Mouse (Mus musculus): ENCODE data around the gene 4930523C07Rik.

The 4930523C07Rik gene

GRCm38 (mm10) chr1:160044237-160045021 is at the start of gene 4930523C07Rik:
Gene 4930523C07Rik (plus strand): TSS chr1:160044382.
- no peak for DNase-seq (ENCODE audit: extremely low read depth, low read depth, low spot score)

GRCm38 (mm10) chr1:159997329-159997728 is 46.9 kb upstream of the 4930523C07Rik start:
- DNase-seq (ENCODE audit: extremely low read depth, low read depth, low spot score) = no peak

DNA sequence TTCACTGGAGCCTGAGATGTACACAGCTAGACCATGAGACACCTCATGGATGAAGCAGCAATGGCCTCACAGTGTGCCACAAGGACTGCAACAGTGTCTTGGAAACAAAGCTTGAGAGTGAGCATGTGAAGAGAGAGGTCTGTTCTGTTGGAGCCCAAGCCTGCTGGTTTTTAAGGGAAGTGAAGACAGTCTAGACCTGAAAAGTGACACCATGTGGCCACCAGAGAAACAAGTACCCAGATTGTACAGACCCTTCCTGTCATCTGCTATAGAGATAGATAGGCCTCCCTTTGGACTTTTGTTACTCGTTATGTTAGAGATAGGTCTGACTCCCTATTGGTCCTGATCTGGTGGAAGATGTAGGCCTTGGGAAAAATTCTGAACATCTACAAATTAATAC is 45.8 kb upstream of the 4930523C07Rik start:
- DNase-seq (ENCODE audit: extremely low read depth, low read depth, low spot score) = no peak

DNA sequence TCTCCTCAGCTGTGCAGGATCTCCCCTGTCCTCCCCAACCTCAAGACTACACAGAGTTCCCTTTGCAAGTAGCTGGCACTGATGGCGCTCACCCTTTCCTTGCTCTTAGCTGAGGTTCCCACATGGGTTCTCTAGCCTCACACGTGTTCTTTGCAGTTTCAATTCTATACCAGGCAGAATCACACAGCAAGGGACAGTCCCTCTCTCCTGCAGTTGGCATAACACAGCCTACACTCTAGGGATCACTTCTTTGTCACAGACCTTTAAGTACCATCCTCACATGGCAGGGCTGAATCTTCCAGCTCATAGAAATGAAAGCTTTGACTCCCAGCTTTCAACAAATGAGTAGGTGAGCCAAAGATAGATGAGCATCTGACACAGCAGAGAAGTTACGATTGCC is 45.0 kb upstream of the 4930523C07Rik start:
- DNase-seq (ENCODE audit: extremely low read depth, low read depth, low spot score) = no peak

DNA sequence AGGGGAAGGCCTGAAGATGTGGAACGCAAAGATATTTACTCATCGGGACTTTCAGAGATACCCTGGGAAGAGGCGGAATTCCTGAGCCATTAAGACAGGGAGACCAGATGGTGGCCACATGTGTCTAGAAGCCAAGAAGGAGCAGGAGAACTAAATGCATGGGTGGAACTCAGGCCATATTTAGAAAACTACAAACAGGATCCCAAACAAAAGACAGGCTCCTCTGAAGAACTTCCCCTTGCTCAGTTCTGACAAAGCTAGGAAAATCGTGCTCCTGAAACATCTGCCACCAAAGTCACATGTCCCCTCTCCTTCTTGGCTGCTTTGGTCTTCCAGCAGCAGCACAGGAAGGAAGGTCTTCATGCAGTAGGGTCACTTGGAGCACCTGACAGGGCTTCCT is 38.9 kb upstream of the 4930523C07Rik start:
- no peak for DNase-seq (ENCODE audit: extremely low read depth, low read depth, low spot score)

DNA sequence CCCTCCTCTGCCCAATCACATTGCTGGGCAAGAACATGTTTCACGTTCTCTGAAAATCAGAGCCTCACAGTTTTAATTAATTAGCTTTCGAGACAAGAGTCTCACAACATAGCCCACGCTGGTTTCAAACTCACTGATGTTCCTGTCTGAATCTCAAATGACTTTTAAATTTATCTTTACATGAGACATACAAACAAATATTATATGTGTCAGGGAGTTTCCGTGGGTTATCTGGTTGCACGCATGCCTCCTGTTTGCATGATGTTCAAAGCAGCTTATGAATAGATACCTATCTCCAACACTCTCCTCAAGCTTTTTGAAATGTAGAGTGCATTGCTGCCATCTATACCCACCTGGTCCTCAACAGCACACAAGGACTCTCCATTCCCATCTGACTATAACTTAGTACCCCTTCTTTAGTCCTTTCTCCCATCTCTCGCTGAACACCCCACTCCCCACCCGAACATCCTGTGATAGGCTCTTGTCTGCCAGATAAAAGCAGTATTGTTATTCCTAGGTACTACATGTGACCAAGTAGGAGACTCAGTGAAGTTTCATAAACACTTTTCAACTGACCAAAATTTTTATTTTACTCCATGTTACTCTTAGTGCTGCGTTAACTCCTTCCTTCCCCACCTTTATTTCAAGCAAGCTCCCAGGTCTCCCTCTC is 37.1 kb upstream of the 4930523C07Rik start:
- no peak for DNase-seq (ENCODE audit: extremely low read depth, low read depth, low spot score)

DNA sequence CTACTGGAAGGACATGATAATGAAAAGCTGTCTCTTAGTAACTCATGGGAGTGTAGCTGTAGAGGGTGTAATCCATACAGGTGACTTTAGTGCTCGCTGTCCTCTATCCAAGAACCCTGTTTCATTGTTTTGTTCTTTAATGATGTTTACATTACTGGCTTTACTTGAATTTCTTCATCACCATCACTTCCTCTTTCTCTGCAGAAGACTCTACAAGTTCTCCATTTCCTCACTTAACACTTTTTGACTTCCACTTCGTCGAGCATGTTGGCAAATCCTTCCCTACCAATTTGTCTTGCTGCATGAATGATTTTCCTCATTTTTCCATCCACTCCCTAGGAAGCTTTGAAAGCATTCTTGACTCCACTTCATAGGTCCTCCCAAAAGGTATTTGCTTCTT is 31.1 kb upstream of the 4930523C07Rik start:
- DNase-seq (ENCODE audit: extremely low read depth, low read depth, low spot score) = no peak

GRCm38 (mm10) chr1:160024339-160024980 is 19.7 kb upstream of the 4930523C07Rik start:
- DNase-seq (ENCODE audit: extremely low read depth, low read depth, low spot score) = no peak

DNA sequence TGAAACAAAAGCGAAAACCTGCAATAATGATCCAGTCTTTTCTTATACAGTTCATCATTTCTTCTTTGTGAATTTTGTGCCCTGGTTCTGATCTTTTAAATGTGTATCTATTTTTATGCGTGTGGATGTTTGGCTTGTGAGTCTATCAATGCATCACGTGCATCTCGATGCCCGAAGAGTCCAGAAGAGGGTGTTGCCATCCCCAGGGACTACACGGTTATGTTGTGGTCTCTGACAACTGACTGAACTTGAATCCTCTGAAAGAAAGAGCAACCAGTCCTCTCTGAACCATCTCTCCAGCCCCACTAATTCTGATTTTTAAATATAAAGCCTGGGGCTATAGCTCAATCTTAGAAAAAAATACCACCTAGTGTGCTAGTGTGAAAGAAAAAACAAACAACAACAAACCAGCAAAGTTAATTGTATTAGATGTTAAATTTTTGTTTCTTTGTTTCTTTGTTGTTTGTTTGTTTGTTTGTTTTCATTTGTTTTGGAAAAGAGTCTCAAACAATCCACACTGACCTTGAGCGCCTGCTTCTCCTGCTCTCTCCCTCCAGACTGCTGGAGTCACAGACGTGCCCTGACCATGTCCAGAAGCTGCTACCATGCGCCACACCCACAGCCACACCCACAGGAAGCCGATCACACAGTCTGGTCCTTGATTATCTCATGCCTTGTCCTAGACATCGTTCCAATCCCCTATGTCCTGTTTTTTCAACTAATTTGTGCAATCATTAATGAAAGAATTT is 18.9 kb upstream of the 4930523C07Rik start:
- DNase-seq (ENCODE audit: extremely low read depth, low read depth, low spot score) = no peak

DNA sequence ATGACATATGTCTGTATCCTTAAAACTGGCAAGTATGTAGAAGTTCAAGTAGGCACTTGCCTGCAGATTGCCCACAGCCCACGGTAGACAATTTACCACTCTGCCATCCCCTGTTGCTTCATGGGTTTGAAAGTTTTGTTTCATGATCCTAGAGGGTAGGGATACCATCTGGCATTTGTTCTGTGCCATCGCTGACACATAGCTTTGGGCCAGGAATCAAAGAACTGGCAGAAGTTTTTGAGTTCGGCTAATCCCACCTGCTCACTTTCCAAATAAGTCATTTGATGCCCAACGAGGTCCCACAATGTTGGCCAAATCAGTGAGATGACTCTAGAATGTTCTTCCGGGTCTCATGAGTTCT is 18.3 kb upstream of the 4930523C07Rik start:
- DNase-seq (ENCODE audit: extremely low read depth, low read depth, low spot score) = peak; percentile 86

GRCm38 (mm10) chr1:160027939-160028338 is 16.2 kb upstream of the 4930523C07Rik start:
- DNase-seq (ENCODE audit: extremely low read depth, low read depth, low spot score) = no peak

DNA sequence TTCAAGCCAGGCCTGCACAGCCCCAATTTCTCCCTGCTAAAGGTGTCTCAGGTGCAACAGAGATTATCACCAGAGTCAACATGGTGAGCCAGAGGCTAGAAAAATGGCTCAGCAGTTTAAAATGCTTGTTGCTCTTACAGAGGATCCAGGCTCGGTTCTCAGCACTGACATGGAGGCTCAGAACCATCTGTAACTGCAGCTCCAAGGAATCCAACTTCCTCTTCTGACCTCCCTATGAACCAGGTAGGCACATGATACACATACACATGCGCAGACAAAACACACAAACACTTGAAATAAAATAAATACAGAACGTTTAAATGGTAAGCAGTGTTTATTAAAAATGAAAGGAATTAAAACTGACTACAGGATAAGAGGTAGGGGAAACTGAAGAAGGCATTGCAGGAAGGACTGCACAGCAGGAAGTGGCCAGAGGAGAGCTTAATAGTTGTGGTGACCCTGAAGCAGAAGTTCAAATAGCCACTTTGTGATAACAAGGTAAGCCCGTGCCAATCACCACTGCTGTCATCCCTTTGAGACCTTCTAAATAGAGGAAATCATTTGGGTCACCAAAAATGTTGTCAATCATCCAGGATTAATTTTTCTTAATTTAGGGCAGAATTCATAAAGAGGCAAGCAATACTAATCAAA is 10.1 kb upstream of the 4930523C07Rik start:
- no peak for DNase-seq (ENCODE audit: extremely low read depth, low read depth, low spot score)

DNA sequence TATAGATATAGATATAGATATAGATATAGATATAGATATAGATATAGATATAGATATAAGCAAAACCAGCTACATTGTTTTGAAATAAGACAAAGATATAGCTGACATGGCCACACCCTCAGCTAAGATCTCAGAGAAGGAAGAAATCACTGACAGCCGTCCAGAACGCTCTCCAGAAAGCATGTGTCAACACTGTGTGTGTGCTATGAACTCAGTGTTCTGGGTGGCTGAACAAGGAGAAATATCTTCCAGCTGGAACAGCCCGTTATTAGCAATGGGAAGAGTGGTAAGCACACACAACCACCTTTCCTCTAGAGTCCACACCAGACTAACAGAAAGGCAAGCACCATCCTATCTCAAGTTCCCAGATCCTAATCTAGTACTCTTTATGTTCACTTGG is 8.6 kb upstream of the 4930523C07Rik start:
- DNase-seq (ENCODE audit: extremely low read depth, low read depth, low spot score) = no peak

GRCm38 (mm10) chr1:160036996-160037521 is 7.1 kb upstream of the 4930523C07Rik start:
- no peak for DNase-seq (ENCODE audit: extremely low read depth, low read depth, low spot score)

GRCm38 (mm10) chr1:160039951-160040645 is 4.1 kb upstream of the 4930523C07Rik start:
- DNase-seq (ENCODE audit: extremely low read depth, low read depth, low spot score) = no peak

DNA sequence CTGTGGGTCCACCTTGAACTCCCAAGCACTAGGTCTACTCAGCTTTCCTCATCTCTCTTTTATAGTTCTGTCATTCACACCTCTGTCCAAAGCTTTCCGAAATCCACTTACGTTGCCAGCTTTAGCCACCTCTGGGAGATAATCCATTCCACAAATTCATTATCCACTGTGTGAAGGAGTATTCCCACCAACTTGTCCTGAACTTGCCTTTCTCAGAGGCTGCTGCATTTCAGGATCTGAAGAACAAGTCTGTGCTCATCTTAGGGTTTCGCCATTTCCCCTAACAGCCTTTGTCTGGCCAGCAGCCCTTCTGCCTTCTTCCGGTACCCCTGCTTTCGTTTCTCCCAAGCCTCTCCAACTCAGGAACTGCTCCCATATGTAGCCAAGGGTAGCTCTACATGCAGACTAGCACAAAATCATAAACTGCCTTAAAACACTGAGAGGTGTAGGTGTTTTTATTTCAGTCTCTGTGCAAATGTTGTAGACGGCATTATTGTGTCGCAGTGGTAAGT is 2.9 kb upstream of the 4930523C07Rik start:
- DNase-seq (ENCODE audit: extremely low read depth, low read depth, low spot score) = peak; percentile 90

DNA sequence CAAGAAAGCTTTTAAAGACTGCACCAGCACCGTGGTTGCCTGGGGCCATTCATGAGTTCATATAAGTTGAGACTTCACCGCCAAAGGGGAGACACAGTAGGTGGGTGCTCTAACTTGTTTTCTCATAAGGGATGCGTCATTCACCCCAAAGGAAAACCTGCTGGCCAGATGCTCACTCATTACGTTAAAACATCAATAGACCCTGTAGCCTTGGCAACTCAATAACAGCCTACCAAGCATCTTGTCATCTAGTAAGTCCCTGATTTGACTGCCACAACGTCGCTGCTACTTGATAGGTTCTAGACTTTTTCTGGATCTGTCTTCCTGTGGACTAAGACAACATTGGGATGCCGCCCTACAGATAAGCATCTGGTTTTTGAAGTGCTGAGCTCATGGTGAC is 1.8 kb upstream of the 4930523C07Rik start:
- no peak for DNase-seq (ENCODE audit: extremely low read depth, low read depth, low spot score)

DNA sequence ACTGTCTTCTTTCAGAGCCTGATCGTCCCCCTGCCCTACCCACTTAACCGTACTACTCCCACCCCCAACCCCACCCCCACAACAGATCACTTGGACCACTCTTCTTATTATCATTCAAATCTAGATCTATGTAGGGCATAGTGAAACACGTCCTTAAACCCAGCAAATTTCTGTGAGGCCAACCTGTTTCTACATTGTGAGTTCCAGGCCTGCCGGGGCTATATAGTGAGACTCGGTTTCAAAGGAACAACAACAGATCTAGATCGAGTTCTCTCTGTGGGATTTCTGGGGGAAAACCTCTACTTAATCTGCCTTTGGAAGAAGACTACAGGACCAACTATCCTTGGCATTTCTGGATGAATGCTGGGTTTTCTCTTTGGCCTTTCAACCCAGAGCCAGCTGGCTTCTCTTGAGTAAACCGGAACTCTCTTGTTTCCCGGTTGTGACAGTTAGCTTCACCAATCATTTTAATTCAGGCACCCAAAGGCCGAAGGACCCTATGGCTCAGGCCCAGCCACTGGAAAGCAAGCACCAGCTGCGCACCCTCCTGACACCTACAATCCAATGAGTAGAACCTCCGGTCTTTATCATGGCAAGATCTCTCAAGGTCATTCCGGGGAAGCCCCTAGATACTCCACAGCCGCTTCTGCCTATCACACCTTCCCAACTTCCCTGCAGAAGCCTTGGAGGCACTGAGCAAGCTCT is 759 bp upstream of the 4930523C07Rik start:
- no peak for DNase-seq (ENCODE audit: extremely low read depth, low read depth, low spot score)

GRCm38 (mm10) chr1:160045056-160045715 is 1.0 kb downstream of the 4930523C07Rik start:
- DNase-seq (ENCODE audit: extremely low read depth, low read depth, low spot score) = no peak

All from fat pad, adult 2 months (tissue).